Mouse (Mus musculus) bone marrow, adult 2 months (tissue): Measurements from ENCODE around the gene Ube2s.

ENCODE experiments used
- CTCF ChIP-seq: fragments of 200-500 bp; IDR thresholded peaks from 2 replicates; pipeline ENCODE4 v1.5.1; 2011; ENCODE audit warnings: low read length, control low read depth; ENCODE audit not compliant: control insufficient read depth, insufficient read depth
- POLR2A ChIP-seq: fragments of 200-500 bp; IDR thresholded peaks from 2 replicates; pipeline ENCODE4 v1.6.1; 2011; ENCODE audit warnings: low read depth, mild to moderate bottlenecking, control low read depth, low read length, borderline replicate concordance; ENCODE audit not compliant: control insufficient read depth

- TF ChIP-seq POLR2A (no peak), CTCF (no peak)
These were observed 9.3 kb upstream of the Ube2s start for GRCm38 (mm10) chr7:4821690-4822089.
